Mouse (Mus musculus): ENCODE measurements around the gene Supt20. TPM values are rescaled to one million over a fixed set of nuclear protein-coding genes. Genes with fewer than 3 reads are reported as not detected.

The Supt20 gene
- total RNA-seq, 2 experiments from 2014 or later: 9.5 to 13.3 TPM

- no peak for TF ChIP-seq CTCF (IDR thresholded peaks at IDR 0.05)
- H3K27ac ChIP-seq: no peak overlapping the region
- H3K4me3 ChIP-seq: no peak overlapping the region
- intact Hi-C loops (cut with DNase I): no loop called here
- no peak for DNase-seq
Observed at GRCm38 (mm10) chr3:54717348-54717747, 24.7 kb downstream of the Supt20 start.

- Histone ChIP-seq H3K4me3 (no peak overlapping the region), H3K27ac (no peak overlapping the region)
- no peak for DNase-seq
- TF ChIP-seq CTCF (IDR thresholded peaks at IDR 0.05): no peak
- intact Hi-C loops (cut with DNase I): no loop called here
Observed at GRCm38 (mm10) chr3:54718947-54719346, 26.3 kb downstream of the Supt20 start.

GRCm38 (mm10) chr3:54723741-54724500 lies 31.3 kb downstream of the Supt20 start:
- Histone ChIP-seq H3K4me3 (no peak overlapping the region), H3K27ac (no peak overlapping the region)
- DNase-seq: no peak
- TF ChIP-seq CTCF (IDR thresholded peaks at IDR 0.05): no peak
- intact Hi-C loops (cut with DNase I): no loop called here

GRCm38 (mm10) chr3:54725344-54725743 lies 32.7 kb downstream of the Supt20 start:
- no peak for TF ChIP-seq CTCF (IDR thresholded peaks at IDR 0.05)
- no peak overlapping the region for H3K27ac ChIP-seq
- DNase-seq: no peak
- intact Hi-C loops (cut with DNase I): no loop called here
- H3K4me3 ChIP-seq: no peak overlapping the region

GRCm38 (mm10) chr3:54727588-54727987 lies 35.0 kb downstream of the Supt20 start:
- no peak for DNase-seq
- TF ChIP-seq CTCF (IDR thresholded peaks at IDR 0.05): no peak
- intact Hi-C loops (cut with DNase I): no loop called here
- no peak overlapping the region for H3K27ac ChIP-seq
- H3K4me3 ChIP-seq: no peak overlapping the region

- intact Hi-C loops (cut with DNase I): no loop called here
- Histone ChIP-seq H3K27ac (no peak overlapping the region), H3K4me3 (no peak overlapping the region)
- no peak for TF ChIP-seq CTCF (IDR thresholded peaks at IDR 0.05)
- DNase-seq: no peak
Observed at GRCm38 (mm10) chr3:54728100-54728499, 35.5 kb downstream of the Supt20 start.

- TF ChIP-seq CTCF (IDR thresholded peaks at IDR 0.05): no peak
- H3K27ac ChIP-seq: no peak overlapping the region
- intact Hi-C loops (cut with DNase I): loop anchor here (5.0 kb wide), 1 partner anchor 34 kb away; no protein-coding TSS in a partner anchor
- DNase-seq: no peak
- no peak overlapping the region for H3K4me3 ChIP-seq
Observed at GRCm38 (mm10) chr3:54731626-54732150, 39.1 kb downstream of the Supt20 start.

GRCm38 (mm10) chr3:54732371-54732770 lies 39.8 kb downstream of the Supt20 start:
- DNase-seq: no peak

GRCm38 (mm10) chr3:54734411-54735246 lies 42.0 kb downstream of the Supt20 start:
- Histone ChIP-seq H3K27ac (peak overlapping the region; percentile 99), H3K4me3 (peak overlapping the region; percentile 94)
- peak; percentile 93 for DNase-seq
- intact Hi-C loops (cut with DNase I): loop anchor here (2.0 to 5.0 kb wide), 3 partner anchors 37 to 330 kb away; no protein-coding TSS in a partner anchor
- no peak for TF ChIP-seq CTCF (IDR thresholded peaks at IDR 0.05)

More at GRCm38 (mm10) chr3:54732371-54732770, 39.8 kb downstream of the Supt20 start:
- H3K27ac ChIP-seq: no peak overlapping the region
- no peak for TF ChIP-seq CTCF (IDR thresholded peaks at IDR 0.05)
- intact Hi-C loops (cut with DNase I): loop anchor here (5.0 kb wide), 1 partner anchor 35 kb away; no protein-coding TSS in a partner anchor
- no peak overlapping the region for H3K4me3 ChIP-seq

- no peak; the same call in none of the 2 replicates for TF ChIP-seq CTCF (IDR thresholded peaks at IDR 0.05)
- peak; percentile 93 for DNase-seq
- intact Hi-C loops (cut with DNase I): loop anchor here (2.0 kb wide), 2 partner anchors 73 to 329 kb away; no protein-coding TSS in a partner anchor
- Histone ChIP-seq H3K4me3 (peak within 1 kb of the TSS; percentile 94), H3K27ac (peak within 1 kb of the TSS; percentile 99)
Observed at GRCm38 (mm10) chr3:54735247-54736046, 42.8 kb downstream of the Supt20 start, which contains the start of the genes Exosc8 and Alg5. Gene Exosc8 (minus strand): TSS chr3:54735393. Gene Alg5 (plus strand): TSS chr3:54735539.

GRCm38 (mm10) chr3:54736101-54736927 lies 43.7 kb downstream of the Supt20 start:
- H3K27ac ChIP-seq: peak overlapping the region; percentile 99
- H3K4me3 ChIP-seq: peak overlapping the region; percentile 94
- intact Hi-C loops (cut with DNase I): no loop called here
- DNase-seq: no peak
- TF ChIP-seq CTCF (IDR thresholded peaks at IDR 0.05): no peak

Measured in gastrocnemius, adult 2 months (tissue).